Mouse (Mus musculus) monocyte, adult 5-6 weeks (primary cell): ENCODE data around the gene Zdhhc17. TPM values are rescaled to one million over a fixed set of nuclear protein-coding genes. Genes with fewer than 3 reads are reported as not detected.

ENCODE experiments used
- ATAC-seq: fragments of 153-309, 156-312 bp; replicated peaks from 2 replicates; pipeline ENCODE4 v1.8.0; 2017; ENCODE audit warnings: mild to moderate bottlenecking; ENCODE audit not compliant: low TSS enrichment, insufficient number of reproducible peaks, severe bottlenecking, poor library complexity, low FRiP score
- total RNA-seq: library from RNA; stranded (forward); fragments of 200-1000, 200-491, 200-594 nt; gene quantifications from 3 replicates; pipeline ENCODE4 v1.2.3, GENCODE M21; 2017

The Zdhhc17 gene
- total RNA-seq, 1 experiment from 2014 or later: 29.2 TPM

DNA sequence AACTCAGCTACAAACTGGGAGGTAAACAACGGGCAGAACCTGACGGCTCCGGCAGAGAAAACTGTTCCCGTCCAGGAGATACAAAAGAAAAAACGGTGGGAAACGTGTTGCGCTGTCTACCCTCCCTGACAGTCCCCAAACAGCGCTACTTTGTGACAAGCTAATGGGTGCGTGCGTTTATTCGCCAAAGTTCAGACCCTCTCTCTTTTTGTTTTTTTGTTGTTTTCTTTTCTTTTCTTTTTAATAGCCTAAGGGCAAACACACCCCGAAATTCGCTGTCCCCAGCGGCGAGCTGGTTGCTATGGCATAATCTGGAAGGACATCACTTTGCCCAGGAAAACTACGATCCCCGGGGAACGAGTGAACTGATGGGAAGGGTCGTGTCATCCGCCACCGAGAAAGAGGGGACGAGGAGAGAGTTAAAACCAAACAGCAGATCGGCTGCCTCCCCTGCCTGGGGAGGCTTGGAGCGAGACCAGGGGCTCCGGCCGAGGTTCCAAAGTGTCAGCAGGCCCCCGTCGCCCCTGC lies 763 bp downstream of the Zdhhc17 start:
- ATAC-seq: no peak

DNA sequence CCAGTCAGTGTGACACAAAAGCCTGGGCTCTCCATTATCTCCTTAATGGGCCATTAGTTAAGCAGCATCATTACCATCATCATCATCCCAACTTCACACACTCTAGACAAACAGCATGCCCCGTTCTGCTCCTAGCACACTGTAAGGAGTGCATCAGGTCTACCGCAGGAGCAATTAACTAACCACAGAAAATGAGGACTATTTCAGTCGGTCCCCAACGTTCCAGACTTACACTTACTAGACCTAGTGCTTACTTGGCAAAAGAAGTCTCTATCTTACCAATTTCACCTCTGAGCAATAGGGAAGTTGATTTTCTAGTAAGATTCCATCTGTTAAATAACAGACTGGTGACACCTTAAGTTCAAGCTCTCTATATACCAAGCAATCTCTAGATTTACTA lies 2.3 kb downstream of the Zdhhc17 start:
- no peak for ATAC-seq

DNA sequence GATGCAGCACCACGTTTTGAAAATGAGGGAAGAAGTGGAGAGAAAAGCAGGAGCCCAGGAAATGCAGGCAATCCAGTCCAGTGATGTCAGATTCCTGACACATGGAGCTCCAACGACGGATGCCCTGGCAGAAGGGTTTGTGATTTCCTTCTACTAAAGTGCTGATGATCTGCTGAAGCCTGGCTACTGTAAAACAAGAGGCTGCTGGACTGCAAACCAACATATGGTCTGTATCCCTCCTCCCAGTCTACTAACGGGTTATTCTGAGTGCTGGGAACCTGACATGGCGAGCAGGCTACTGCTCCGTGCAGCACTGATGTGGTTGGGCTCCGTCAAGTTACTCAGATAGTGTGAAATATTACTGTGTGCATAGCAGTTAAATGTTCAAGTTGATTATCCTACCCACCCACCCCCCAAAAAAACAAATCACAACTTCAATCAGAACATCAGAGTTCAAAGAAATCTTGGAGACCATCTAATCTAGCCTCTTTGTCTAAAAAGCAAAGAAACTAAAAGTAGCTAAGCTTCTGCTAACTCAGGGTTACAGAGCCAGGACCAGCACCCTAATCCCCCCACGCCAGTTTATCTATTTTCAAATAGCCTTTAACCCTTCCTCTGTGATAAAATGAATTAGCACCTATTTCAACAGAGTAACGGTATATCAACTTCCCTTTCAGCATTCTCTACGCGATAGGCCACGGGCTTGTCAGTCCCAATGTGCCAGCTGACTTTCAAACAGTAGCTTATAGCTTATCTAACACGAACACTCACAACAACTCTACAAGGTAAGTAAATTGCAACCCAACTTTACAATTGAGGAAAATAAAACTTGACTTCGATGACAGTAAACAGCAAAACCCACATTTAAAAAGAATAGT lies 4.1 kb downstream of the Zdhhc17 start:
- ATAC-seq: no peak

DNA sequence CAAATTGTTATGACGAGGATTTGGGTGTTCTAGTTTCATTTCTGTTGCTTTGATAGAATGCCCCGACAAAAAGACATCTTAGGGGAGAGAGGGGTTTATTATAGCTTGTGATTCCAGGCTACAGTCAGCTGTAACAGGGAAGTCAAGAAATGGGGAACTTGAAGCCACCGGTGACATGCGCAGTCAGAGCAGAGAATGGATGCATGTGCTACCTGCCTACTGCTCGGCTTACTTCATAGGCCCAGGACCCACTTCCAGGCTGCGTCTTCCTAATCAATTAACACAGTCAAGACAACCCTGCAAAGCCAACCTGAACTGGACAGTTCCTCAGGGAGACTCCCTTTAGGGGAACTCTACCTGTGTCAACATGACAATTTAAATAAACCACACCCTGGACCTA lies 5.7 kb downstream of the Zdhhc17 start:
- peak; percentile 53; the same call in 1 of the 2 replicates for ATAC-seq

DNA sequence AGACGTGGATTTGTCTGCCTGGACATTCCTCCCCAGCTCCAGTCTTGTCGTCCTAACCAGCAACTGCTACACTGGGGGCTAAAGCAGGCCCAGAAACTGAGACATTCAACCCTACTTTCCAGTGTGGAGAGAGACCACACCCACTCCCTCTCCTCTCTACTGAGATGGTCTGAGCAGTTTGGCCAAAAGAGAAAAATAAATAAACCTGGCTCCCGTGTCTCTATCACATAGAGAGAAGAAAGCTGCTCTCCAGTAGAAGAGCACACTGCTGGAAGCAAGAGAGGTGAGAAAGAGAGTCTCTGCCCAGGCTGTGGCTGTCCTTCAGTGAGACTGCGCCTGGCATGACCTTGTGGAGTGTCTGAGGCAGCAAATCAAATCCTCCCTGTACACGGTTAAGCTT lies 10.7 kb downstream of the Zdhhc17 start:
- no peak for ATAC-seq

DNA sequence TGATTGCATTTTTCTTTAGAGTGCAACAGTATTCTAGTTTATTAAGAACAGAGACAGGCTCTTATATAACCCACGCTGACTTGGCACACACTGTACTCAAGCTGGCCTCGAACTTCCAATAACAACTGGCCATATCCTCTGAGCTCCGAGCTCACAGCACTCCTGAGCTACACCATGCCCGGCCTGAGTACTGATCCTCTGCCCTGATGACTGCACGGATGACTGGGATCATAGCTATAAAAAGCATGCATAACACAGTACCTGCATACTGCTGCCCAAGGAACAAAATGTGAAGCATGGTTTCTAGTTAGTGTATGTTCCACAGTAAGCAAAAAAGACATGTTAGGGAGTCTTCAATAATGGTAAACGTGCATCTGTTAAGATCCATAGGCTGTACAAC lies 12.8 kb downstream of the Zdhhc17 start:
- no peak for ATAC-seq

DNA sequence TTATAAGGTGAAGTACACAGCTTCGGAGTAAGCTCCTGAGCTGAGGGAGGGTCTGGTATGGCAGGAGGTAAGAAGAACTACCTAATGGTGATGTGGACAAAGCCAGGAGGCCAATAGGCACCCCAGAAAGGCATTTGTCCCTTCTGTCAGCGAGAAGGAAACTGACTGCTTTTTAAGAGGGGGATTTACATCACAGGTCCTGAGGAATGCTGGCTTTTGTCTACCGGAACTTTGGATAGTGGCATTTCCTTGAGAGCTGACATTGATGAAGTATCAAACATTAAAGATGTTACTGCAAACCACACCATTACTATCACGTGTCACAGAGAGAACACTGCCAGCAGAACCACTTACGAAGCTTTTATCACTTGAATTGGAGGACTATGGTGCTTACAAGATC lies 15.2 kb downstream of the Zdhhc17 start:
- no peak for ATAC-seq

GRCm38 (mm10) chr10:110993249-110993648 lies 16.7 kb downstream of the Zdhhc17 start:
- no peak for ATAC-seq

DNA sequence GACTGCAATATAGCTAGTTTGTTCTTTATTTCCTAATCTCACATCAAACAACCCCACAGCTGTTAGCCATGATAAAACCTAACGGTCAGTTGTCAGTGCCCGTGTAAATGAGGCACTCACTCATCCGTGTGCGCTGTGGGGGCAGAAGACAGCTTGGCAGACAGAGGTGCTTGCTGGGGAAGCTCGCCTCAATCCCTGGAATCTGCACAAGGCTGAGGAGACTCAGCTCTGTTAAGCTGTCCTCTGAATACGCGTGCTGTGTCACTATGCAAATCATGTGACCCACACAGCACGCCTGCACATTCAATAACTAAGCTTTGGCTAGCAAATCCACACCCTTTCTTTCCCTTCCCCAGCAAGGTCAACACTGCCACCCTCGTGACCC lies 17.9 kb downstream of the Zdhhc17 start:
- no peak for ATAC-seq

- ATAC-seq: no peak
Observed at GRCm38 (mm10) chr10:110991307-110992046, 18.5 kb downstream of the Zdhhc17 start.

DNA sequence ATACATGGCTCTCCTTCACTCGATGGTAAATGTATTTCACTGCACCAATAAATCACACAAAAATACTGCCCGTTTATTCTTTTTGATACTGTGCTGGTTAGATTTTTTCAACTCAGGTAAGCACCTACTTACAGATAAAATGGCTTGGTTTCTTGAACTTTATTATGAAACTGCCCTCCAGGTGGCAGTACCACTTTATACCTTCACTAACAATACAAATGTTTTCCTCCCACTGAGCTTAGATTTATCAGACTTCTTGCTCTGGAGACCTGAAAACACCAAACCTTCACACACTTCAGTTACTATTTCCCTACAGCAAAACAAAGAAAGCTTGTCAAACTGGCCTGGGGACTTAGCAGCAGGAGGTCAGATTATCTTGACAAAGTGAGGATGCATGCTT lies 20.2 kb downstream of the Zdhhc17 start:
- ATAC-seq: no peak

DNA sequence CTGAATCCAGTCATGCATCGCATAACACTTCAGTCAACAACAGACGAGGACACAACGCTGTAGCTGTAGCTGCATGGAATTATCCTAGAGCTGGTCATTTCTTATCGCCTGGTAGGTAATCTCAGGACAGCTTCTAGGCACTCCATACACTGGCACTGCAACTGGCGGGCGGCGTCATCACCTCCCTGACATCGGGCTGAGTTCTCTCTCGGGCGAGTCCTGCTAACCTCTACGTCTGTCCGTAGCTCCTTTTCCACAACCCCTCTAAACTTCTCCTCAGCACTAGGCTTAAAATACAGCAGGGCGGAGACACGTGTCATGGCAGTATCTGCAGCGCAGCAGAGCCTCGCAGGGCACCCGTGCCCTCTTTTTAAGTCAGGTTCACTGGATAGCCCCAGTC lies 23.3 kb downstream of the Zdhhc17 start:
- no peak for ATAC-seq

DNA sequence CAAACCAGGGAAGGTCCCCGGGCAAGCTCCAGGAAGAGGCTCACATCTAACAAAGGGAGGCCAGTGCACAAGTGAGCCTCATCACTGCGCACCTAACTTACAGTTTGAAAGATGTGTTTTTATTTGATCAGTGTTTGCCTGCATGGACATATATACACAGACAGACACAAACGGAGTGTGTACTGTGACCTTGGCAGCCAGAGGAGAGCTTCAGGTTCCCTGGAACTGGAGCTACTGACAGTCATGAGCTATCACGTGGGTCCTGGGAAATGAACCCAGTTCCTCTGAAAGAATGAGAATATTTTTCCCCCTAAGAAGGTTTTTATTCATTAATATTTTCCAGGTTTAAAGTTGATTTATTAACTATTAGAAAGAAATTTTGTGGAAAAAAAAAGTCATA lies 27.2 kb downstream of the Zdhhc17 start:
- ATAC-seq: no peak

DNA sequence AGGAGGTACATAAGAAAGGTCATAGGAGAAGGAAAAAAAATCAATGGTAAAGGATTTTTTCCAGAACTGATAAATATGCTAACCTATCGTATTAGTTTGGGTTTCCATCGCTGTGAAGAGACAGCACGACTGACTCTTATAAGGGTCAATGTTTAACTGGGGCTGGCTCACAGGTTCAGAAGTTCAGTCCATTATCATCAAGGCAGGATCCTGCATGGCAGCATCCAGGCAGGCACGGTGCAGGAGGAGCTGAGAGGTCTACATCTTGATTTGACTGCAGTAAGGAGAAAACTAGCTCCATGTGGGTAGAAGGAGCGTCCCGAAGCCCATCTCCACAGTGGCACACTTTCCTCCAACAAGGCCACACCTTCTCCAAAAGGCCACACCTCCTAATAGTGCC lies 29.5 kb downstream of the Zdhhc17 start:
- ATAC-seq: no peak

- ATAC-seq: no peak
Observed at GRCm38 (mm10) chr10:110979431-110979830, 30.5 kb downstream of the Zdhhc17 start.

DNA sequence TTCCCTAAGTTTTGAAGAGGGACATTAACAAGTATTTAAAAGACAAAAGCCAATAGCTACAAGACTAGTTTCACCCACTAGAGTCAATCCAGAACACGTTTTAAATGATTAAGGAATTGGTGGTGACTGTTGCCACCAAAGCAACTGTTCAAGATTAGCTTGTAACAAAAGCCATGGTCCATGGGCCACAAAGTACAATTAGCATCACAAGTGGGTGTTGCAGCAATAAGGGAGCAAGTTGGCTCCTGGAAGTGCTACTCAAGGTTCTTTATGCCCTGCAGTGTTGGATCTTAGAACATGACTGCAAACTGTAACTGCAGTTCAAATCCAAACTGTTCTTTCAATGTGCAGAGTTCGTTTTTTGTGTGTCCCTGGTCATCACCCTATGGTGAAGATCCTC lies 32.6 kb downstream of the Zdhhc17 start:
- no peak for ATAC-seq

GRCm38 (mm10) chr10:110976046-110976445 lies 33.9 kb downstream of the Zdhhc17 start:
- ATAC-seq: no peak

- no peak for ATAC-seq
Observed at GRCm38 (mm10) chr10:110974885-110975284, 35.1 kb downstream of the Zdhhc17 start.

DNA sequence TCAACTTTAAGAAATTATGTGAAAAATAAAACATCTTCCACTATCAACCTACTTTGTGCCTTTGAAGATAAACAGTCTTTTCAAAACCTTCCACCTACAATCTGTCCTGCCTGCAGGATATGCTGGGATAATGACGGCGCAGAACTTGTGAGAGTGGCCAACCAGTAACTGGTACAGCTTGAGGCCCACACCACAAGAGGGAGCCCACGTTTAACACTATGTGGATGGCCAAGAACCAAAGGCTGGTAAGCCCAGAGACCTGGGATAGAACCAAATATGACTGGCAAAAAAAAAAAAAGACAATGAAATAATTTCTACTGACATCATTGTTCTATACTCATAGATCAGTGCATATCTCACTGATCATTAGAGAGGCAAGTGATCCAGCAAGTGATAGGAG lies 35.5 kb downstream of the Zdhhc17 start:
- ATAC-seq: no peak

DNA sequence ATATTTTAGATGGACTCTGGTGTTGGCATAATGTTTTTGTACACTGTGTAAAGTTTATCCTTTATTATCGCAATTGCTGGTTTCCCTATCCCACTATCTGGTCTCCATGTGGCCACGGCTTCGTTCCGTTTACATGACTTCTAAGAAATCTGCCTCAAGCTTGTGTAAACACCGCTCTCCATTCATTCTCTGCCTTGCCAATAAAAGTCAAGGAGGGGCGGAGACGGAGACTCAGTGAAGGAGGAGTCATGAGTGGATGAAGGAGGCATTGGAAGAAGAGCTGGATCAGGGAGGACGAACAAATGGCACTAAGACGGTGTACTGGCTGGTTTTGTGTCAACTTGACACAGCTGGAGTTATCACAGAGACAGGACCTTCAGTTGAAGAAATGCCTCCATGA lies 37.9 kb downstream of the Zdhhc17 start:
- no peak for ATAC-seq
